Mouse (Mus musculus) ES-Bruce4 (cell line): Measurements from ENCODE around the gene Rab1a. TPM values are rescaled to one million over a fixed set of nuclear protein-coding genes. Genes with fewer than 3 reads are reported as not detected.

Experiments
- H3K27ac ChIP-seq: 2 replicates; pipeline ENCODE4 v1.5.1; 2012; ENCODE audit warnings: low read length, inconsistent platforms; ENCODE audit not compliant: insufficient read depth
- H3K27me3 ChIP-seq: 2 replicates; pipeline ENCODE4 v1.6.1; 2012; ENCODE audit warnings: mild to moderate bottlenecking, low read length, inconsistent platforms; ENCODE audit not compliant: control insufficient read depth, poor library complexity, insufficient read depth, severe bottlenecking
- H3K36me3 ChIP-seq: 2 replicates; pipeline ENCODE4 v1.6.1; 2012; ENCODE audit warnings: inconsistent platforms, mild to moderate bottlenecking, low read length, moderate library complexity; ENCODE audit not compliant: control insufficient read depth, poor library complexity, insufficient read depth, severe bottlenecking
- H3K4me1 ChIP-seq: one replicate; pipeline ENCODE4 v1.8.1; 2011; ENCODE audit warnings: low read length; ENCODE audit not compliant: control insufficient read depth, insufficient read depth
- H3K4me3 ChIP-seq: 2 replicates; pipeline ENCODE4 v1.5.1; 2011; ENCODE audit warnings: low read depth, mild to moderate bottlenecking, low read length
- H3K9ac ChIP-seq: 2 replicates; pipeline ENCODE4 v1.6.1; 2012; ENCODE audit warnings: low read depth, mild to moderate bottlenecking, inconsistent platforms; ENCODE audit not compliant: poor library complexity, severe bottlenecking
- H3K9me3 ChIP-seq: replicated peaks from 2 replicates; pipeline ENCODE4 v1.6.1; 2012; ENCODE audit warnings: mild to moderate bottlenecking, low read length, inconsistent platforms; ENCODE audit not compliant: control insufficient read depth, poor library complexity, insufficient read depth, severe bottlenecking
- CTCF ChIP-seq: IDR thresholded peaks from one replicate; pipeline ENCODE4 v1.8.1; 2011; ENCODE audit warnings: low read depth, low read length
- EP300 ChIP-seq: IDR thresholded peaks from 2 replicates; pipeline ENCODE4 v1.6.1; 2011; ENCODE audit warnings: low read depth, low read length; ENCODE audit not compliant: insufficient read depth
- POLR2A ChIP-seq: IDR thresholded peaks from one replicate; pipeline ENCODE4 v1.8.1; 2011; ENCODE audit warnings: low read length; ENCODE audit not compliant: insufficient read depth
- polyA plus RNA-seq: library from polyadenylated mRNA; stranded (reverse); fragments of >200 nt; gene quantifications from 2 replicates; pipeline ENCODE4 v1.2.4, GENCODE M21; 2011; ENCODE audit warnings: low read depth; ENCODE audit not compliant: missing spikeins, insufficient read depth, insufficient read length

Rab1a gene
- polyA plus RNA-seq, 1 experiment: 407 TPM

DNA sequence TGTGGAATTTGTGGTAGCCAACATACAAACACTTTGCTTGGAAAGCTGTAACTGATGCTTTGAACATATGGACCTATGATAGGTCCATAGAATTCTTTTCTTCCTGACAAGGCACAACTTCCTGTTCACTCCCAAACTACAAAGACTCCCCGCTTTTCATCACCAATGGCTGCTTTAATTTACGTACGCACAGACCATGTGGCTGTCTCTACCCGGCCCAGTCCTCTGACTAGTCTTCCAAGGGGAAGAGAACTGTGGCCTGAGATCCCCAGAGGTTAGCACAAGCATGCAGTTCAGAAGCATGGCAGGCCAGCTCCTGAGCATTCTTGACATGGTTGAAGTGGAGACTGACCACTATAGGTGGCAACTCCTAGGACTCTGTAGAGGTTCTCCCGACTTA, 27.4 kb downstream of the Rab1a start:
- Histone ChIP-seq H3K9me3 (no peaks in the 10 kb centered on the region), H3K4me1 (peaks cover 15% of the 10 kb centered on the region), H3K36me3 (peaks cover 63% of the 10 kb centered on the region), H3K27me3 (no peaks in the 10 kb centered on the region), H3K27ac (peak overlapping the region; percentile 99), H3K9ac (peak overlapping the region; percentile 52), H3K4me3 (no peak overlapping the region)
- no peak for TF ChIP-seq CTCF
- TF ChIP-seq EP300: no peak
- TF ChIP-seq POLR2A: no peak

DNA sequence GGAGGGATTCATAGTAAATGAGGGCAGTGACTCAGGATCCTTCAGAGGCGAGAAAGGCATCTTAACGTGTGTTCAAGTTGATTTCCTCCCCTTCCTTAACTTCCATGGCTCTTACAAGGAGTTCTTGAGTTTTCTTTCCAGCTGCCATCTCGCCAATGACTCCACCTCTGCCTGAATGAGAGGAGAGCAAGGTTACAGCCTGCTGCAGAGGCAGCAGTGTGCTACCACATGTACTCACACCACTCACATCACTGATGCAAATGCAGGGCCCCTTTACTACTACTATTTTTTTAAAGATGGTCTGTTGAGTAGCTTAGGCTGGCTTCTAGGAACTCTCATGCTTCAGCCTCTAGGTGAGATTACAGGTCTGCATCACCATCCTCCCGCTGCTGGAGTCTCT, 28.1 kb downstream of the Rab1a start:
- H3K36me3 ChIP-seq: peaks cover 61% of the 10 kb centered on the region
- H3K4me3 ChIP-seq: no peak overlapping the region
- H3K27ac ChIP-seq: peak overlapping the region; percentile 99

DNA sequence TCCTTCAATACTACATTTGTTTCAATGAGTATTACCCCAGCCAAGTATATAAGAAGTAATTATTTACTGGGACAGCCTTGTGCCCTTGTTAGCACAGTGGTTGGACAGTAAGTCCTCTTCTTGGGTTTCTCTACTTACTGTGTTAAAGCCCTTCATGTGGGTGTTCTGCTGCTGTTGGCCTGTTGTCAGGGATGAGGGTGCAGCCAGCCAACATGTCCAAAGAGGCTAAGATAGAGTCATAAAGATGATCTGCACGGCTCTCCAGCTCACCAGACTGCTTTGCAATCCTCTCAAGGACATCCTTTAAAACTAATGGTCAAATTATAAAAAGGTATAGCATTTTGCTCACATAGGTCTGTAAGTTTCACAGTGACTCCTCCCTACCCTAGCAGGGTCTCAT, 29.1 kb downstream of the Rab1a start:
- Histone ChIP-seq H3K27me3 (no peaks in the 10 kb centered on the region), H3K9ac (peak overlapping the region; percentile 52), H3K9me3 (no peaks in the 10 kb centered on the region), H3K36me3 (peaks cover 61% of the 10 kb centered on the region), H3K4me1 (peaks cover 13% of the 10 kb centered on the region), H3K27ac (peak overlapping the region; percentile 99), H3K4me3 (no peak overlapping the region)
- no peak for TF ChIP-seq CTCF
- peak; percentile 10; the same call in 1 of the 2 replicates for TF ChIP-seq EP300

More for the DNA sequence above, 28.1 kb downstream of the Rab1a start:
- H3K27me3 ChIP-seq: no peaks in the 10 kb centered on the region
- TF ChIP-seq CTCF: no peak
- TF ChIP-seq EP300: 0 out of 2 replicates have a peak, but pooled peaks have one; percentile 17
- H3K9me3 ChIP-seq: no peaks in the 10 kb centered on the region
- H3K4me1 ChIP-seq: peaks cover 15% of the 10 kb centered on the region
- peak overlapping the region; percentile 52 for H3K9ac ChIP-seq

DNA sequence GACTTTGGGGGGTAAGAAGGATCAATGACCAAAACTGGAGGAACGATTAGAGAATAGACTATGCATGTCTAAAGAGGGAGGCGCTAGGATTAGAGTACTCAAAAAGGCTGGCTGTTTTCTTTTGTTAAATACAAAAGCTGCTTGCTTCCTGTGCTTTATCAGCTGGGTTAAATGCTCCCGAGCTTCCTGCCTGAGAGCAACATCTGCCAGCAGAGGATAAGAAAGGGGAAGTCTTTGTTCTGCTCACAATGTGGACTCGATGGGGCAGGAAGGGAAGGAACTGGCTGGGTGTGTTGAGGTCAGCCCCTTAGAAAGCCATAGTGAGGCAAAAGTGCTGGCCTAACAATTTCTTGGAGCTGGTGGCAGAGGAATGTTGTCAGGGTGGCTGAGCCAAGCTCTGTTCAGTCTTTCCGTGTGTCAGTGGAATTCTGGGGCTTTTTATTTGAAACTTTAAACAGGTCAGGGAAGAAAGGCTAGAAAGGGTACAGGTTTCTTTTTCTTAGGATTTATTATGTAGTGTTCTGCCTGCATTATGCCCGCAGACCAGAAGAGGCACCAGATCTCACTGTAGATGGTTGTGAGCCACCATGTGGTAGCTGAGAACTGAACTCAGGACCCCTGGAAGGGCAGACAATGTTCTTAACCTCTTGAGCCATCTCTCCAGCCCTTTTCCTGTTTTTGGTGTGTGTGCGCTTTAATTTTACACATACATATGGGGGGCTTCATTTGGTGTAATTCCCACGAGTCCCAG, 30.1 kb downstream of the Rab1a start:
- no peaks in the 10 kb centered on the region for H3K9me3 ChIP-seq
- H3K27ac ChIP-seq: peak overlapping the region; percentile 99
- peak overlapping the region; percentile 46; the same call in 1 of the 2 replicates for H3K9ac ChIP-seq
- peaks cover 59% of the 10 kb centered on the region for H3K36me3 ChIP-seq
- no peak overlapping the region for H3K4me3 ChIP-seq
- H3K4me1 ChIP-seq: peaks cover 11% of the 10 kb centered on the region
- peak; percentile 100 for TF ChIP-seq EP300
- no peak for TF ChIP-seq POLR2A
- TF ChIP-seq CTCF: no peak
- H3K27me3 ChIP-seq: no peaks in the 10 kb centered on the region

DNA sequence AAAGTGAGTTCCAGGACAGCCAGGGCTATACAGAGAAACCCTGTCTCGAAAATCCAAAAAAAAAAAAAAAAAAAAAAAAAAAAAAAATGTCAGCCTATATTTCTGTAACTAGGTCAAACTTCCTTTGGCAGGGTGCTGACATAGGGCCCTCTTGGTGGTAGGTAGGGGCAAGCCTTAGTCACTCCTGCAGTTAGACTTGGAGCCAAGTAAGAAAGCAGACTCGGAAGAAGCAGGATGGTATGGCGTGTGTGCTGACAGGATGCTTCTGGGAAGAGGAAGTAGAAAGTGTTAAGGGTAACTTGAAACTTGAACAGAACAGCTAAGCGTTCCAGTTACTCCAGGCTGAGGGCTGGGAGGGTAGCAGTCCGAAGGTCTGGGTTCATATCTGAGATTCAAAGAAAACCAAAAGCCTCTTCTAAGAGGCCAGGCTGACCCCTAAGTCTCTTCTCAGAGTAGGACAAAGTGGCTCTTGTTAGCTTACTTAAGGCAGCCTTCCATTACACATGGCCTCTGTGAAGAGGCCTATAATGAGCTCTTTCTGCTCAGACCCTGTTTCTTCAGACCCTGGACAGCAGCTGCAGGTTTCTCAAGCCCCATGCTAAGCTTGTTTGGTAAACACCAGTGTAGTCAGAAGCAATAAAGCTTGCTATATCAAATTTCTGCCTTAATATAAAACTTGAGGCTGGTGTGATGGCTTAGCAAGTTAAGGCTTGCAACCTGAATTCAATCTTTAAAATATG, 31.0 kb downstream of the Rab1a start:
- peaks cover 16% of the 10 kb centered on the region for H3K4me1 ChIP-seq
- H3K9ac ChIP-seq: peak overlapping the region; percentile 46
- TF ChIP-seq CTCF (no peak), EP300 (no peak), POLR2A (no peak)
- H3K27ac ChIP-seq: peak overlapping the region; percentile 98
- no peak overlapping the region for H3K4me3 ChIP-seq
- H3K36me3 ChIP-seq: peaks cover 64% of the 10 kb centered on the region
- no peaks in the 10 kb centered on the region for H3K9me3 ChIP-seq
- no peaks in the 10 kb centered on the region for H3K27me3 ChIP-seq

DNA sequence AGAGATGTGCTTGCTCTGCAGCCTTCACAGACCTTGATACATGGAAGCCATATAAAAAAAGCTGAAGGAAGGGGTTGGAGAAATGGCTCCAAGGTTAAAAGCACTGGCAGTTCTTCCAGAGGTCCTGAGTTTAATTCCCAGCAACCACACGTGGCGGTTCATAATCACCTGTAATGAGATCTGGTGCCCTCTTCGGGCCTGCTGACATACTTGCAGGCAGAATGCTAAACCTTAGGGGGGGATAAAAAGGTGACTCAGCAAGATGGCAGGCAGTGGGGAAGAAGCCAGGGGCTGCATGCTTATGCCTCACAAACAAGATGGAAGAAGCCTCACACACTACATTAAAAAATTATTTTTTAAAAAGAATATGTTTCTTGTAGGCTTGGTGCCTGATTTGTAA, 33.0 kb downstream of the Rab1a start:
- no peaks in the 10 kb centered on the region for H3K27me3 ChIP-seq
- H3K9ac ChIP-seq: peak overlapping the region; percentile 31; the same call in 1 of the 2 replicates
- peaks cover 68% of the 10 kb centered on the region for H3K36me3 ChIP-seq
- TF ChIP-seq POLR2A (no peak), EP300 (0 out of 2 replicates have a peak, but pooled peaks have one; percentile 18), CTCF (peak; percentile 53)
- H3K9me3 ChIP-seq: no peaks in the 10 kb centered on the region
- peak overlapping the region; percentile 90 for H3K27ac ChIP-seq
- H3K4me3 ChIP-seq: no peak overlapping the region
- H3K4me1 ChIP-seq: peaks cover 10% of the 10 kb centered on the region
